Mouse (Mus musculus): ENCODE measurements around the gene Gucy2c.

Gene Gucy2c

DNA sequence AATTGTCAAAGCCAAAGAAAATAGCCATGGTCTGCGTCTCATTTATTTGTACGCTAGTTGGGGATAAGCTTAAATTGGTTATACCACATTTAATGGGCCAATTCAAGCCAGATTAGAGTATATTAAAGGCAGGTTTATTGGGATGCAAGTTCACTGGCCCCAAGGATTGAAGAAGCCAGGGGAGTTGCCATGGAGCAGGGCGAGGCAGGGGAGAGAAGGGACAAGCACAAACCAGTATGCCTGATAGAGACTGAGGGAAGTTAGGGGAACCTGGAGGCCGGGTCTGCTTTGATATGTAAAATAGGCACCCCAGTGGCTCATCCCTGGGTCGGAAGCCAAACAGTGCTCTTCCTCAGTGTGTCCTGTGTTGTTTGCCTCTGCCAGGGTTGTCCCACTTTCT, 112.3 kb downstream of the Gucy2c start:
- DNase-seq (ENCODE audit: low read depth, low spot score): no peak

GRCm38 (mm10) chr6:136668266-136668986, 113.1 kb downstream of the Gucy2c start:
- no peak for DNase-seq (ENCODE audit: low read depth, low spot score)

- no peak for DNase-seq (ENCODE audit: low read depth, low spot score)
Measured at GRCm38 (mm10) chr6:136662063-136662462, 119.5 kb downstream of the Gucy2c start.

GRCm38 (mm10) chr6:136661706-136662016, 119.9 kb downstream of the Gucy2c start, which contains the start of gene Plbd1:
Gene Plbd1, minus strand, starts transcription at chr6:136661928.
- DNase-seq (ENCODE audit: low read depth, low spot score): no peak

GRCm38 (mm10) chr6:136660831-136661705, 120.5 kb downstream of the Gucy2c start:
- DNase-seq (ENCODE audit: low read depth, low spot score): no peak

GRCm38 (mm10) chr6:136659226-136659625, 122.3 kb downstream of the Gucy2c start:
- DNase-seq (ENCODE audit: low read depth, low spot score): no peak

GRCm38 (mm10) chr6:136658303-136658702, 123.3 kb downstream of the Gucy2c start:
- DNase-seq (ENCODE audit: low read depth, low spot score): no peak

DNA sequence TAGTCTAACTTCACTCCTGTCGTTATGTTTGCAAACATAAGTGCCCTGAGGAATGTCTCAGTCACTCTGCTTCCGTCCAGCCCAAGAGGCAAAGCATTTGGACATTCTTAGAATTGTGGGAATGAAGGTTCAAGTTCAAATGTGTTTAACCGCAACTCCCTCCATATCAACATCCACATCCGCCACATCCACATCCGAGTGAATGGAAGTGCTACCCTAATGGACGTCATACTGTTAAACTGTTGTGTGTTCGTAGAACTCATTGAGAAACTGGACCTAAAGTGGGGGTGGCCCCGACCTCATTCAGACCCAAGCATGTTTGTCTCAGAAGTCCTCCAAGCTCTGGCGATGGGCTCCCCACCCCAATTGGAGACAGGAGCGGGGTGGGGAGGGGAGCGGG, 125.8 kb downstream of the Gucy2c start:
- DNase-seq (ENCODE audit: low read depth, low spot score): no peak

- no peak for DNase-seq (ENCODE audit: low read depth, low spot score)
Measured at GRCm38 (mm10) chr6:136654470-136654869, 127.1 kb downstream of the Gucy2c start.

DNA sequence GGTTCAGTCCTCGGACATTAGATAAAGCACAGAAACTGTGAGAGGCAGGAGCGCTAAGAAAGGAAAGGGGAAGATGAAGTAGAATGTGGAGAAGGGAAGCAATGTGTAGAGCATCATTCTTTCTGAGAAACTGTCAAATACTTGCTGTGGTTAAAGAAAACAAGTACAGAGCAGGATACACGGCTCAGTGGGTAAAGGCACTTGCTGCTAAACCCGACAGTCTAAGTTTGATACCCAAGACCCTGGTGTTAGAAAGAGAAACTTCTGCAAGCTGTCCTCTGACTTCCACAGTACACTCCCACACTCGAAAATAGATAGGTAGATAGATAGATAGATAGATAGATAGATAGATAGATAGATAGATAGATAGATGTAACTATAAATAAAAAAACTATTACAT, 128.2 kb downstream of the Gucy2c start:
- no peak for DNase-seq (ENCODE audit: low read depth, low spot score)

- no peak for DNase-seq (ENCODE audit: low read depth, low spot score)
Measured at GRCm38 (mm10) chr6:136650664-136651063, 130.9 kb downstream of the Gucy2c start.

- no peak for DNase-seq (ENCODE audit: low read depth, low spot score)
Measured at GRCm38 (mm10) chr6:136647455-136647861, 134.1 kb downstream of the Gucy2c start.

Measured in CD4-positive helper T cell, adult 2 months (primary cell).